ENCODE assay signal across 29 mouse cellular contexts in genomic region chr1:137280391-137281386, GRCm38 (mm10).
DNase-seq lines count a peak whose midpoint lies in the region; ATAC-seq lines count a peak whose summit lies in the region.
"Had no signal": no experiment of that assay in that cellular context is flagged by ENCODE, and none has a peak within 500 bp of the region (broad histone marks: within the 10 kb centered on the region; RNA-seq: fewer than 3 reads in every experiment).

No protein-coding gene starts in this region.

- H3K9me3 ChIP-seq in kidney, embryonic 16.5 days (ENCODE audit: low read length): peaks cover 7% of the 10 kb centered on the region
- H3K9me3 ChIP-seq in lung, embryonic 15.5 days: no peaks in the 10 kb centered on the region
- no peaks in the 10 kb centered on the region for H3K9me3 ChIP-seq in forebrain, embryonic 14.5 days (replicated peaks; ENCODE audit: control insufficient read depth, low read length)
- H3K9me3 ChIP-seq: forebrain, embryonic 15.5 days; hindbrain, embryonic 13.5 days; limb, embryonic 10.5 days; limb, embryonic 15.5 days; midbrain, embryonic 12.5 days; neural tube, embryonic 12.5 days had no signal

- H3K27me3 ChIP-seq in kidney, embryonic 16.5 days (ENCODE audit: insufficient read depth, low read length): no peaks in the 10 kb centered on the region
- no peaks in the 10 kb centered on the region for H3K27me3 ChIP-seq in lung, embryonic 15.5 days
- H3K27me3 ChIP-seq in forebrain, embryonic 14.5 days (replicated peaks; ENCODE audit: control insufficient read depth, insufficient read depth, low read length): no peaks in the 10 kb centered on the region
- H3K27me3 ChIP-seq: forebrain, embryonic 15.5 days; hindbrain, embryonic 13.5 days; limb, embryonic 15.5 days; midbrain, embryonic 12.5 days; neural tube, embryonic 12.5 days had no signal

- 65% methylated on average over 10 of the region's 10 CpGs for WGBS in kidney, embryonic 16.5 days
- 49% methylated on average over 10 of the region's 10 CpGs for WGBS in lung, embryonic 15.5 days
- WGBS in forebrain, embryonic 14.5 days: 56% methylated on average over 10 of the region's 10 CpGs

- no peak overlapping the region for H3K4me3 ChIP-seq in kidney, embryonic 16.5 days (ENCODE audit: low read length)
- no peak overlapping the region for H3K4me3 ChIP-seq in lung, embryonic 15.5 days
- H3K4me3 ChIP-seq in forebrain, embryonic 14.5 days (ENCODE audit: low read depth, low read length): no peak overlapping the region
- H3K4me3 ChIP-seq: forebrain, embryonic 15.5 days; hindbrain, embryonic 13.5 days; limb, embryonic 10.5 days; limb, embryonic 15.5 days; midbrain, embryonic 12.5 days; myocyte; neural tube, embryonic 12.5 days had no signal

- no peaks in the 10 kb centered on the region for H3K4me1 ChIP-seq in kidney, embryonic 16.5 days (ENCODE audit: insufficient read depth, low read length)
- 0 out of 2 replicates have a peak, but pooled peaks cover 9% of the 10 kb centered on the region for H3K4me1 ChIP-seq in lung, embryonic 15.5 days
- H3K4me1 ChIP-seq in forebrain, embryonic 14.5 days (ENCODE audit: control insufficient read depth, insufficient read depth, low read length): no peaks in the 10 kb centered on the region
- H3K4me1 ChIP-seq: forebrain, embryonic 15.5 days; hindbrain, embryonic 13.5 days; midbrain, embryonic 12.5 days; neural tube, embryonic 12.5 days had no signal

- no peak overlapping the region for H3K4me2 ChIP-seq in kidney, embryonic 16.5 days (replicated peaks; ENCODE audit: low read depth, low read length)
- H3K4me2 ChIP-seq in lung, embryonic 15.5 days: no peak overlapping the region
- H3K4me2 ChIP-seq in forebrain, embryonic 14.5 days (ENCODE audit: low read length): no peak overlapping the region
- H3K4me2 ChIP-seq: forebrain, embryonic 15.5 days; heart, embryonic 11.5 days; hindbrain, embryonic 13.5 days; limb, embryonic 15.5 days; midbrain, embryonic 12.5 days; neural tube, embryonic 12.5 days had no signal

- no peak overlapping the region for H3K9ac ChIP-seq in kidney, embryonic 16.5 days (replicated peaks; ENCODE audit: low read length)
- H3K9ac ChIP-seq in lung, embryonic 15.5 days: no peak overlapping the region
- H3K9ac ChIP-seq in forebrain, embryonic 14.5 days (ENCODE audit: low read length): no peak overlapping the region
- H3K9ac ChIP-seq: forebrain, embryonic 15.5 days; hindbrain, embryonic 13.5 days; limb, embryonic 15.5 days; midbrain, embryonic 12.5 days; neural tube, embryonic 12.5 days had no signal

- DNase-seq in kidney, postnatal 14 days: no peak
- no peak for DNase-seq in lung, postnatal 4 days
- DNase-seq in lung, postnatal 25 days (ENCODE audit: low spot score): peak; percentile 18
- DNase-seq in layer of hippocampus, adult 11-12 months (ENCODE audit: low spot score): no peak
- no peak for DNase-seq in forebrain, embryonic 14.5 days (ENCODE audit: low spot score)
- DNase-seq: adrenal gland, adult 2 months; adrenal gland, postnatal 36 days; cerebellum, adult 18-20 months; cerebellum, postnatal 10 days; gastrocnemius, postnatal 25 days; heart, adult 18-20 months; heart, postnatal 4 days; layer of hippocampus, adult 9-11 months; right cerebral cortex, adult 18-20 months; spleen, adult 18-20 months; thymus, adult 18-20 months; thymus, postnatal 25 days had no signal

- ATAC-seq in kidney, embryonic 16.5 days (ENCODE audit: low FRiP score, low TSS enrichment): peak; percentile 54
- no peak for ATAC-seq in lung, embryonic 15.5 days (ENCODE audit: borderline replicate concordance, extremely low read depth, low FRiP score, low TSS enrichment)
- ATAC-seq in forebrain, embryonic 14.5 days: no peak
- ATAC-seq: CD4-positive, CD25-positive, alpha-beta regulatory T cell, adult 4 months; forebrain, embryonic 15.5 days; intestine, embryonic 16.5 days had no signal

- 0 out of 2 replicates have a peak overlapping the region, but pooled peaks have one; percentile 16 for H3K27ac ChIP-seq in kidney, embryonic 16.5 days (ENCODE audit: low read length)
- H3K27ac ChIP-seq in lung, embryonic 15.5 days: peak overlapping the region; percentile 15; the same call in 1 of the 2 replicates
- H3K27ac ChIP-seq in forebrain, embryonic 14.5 days (ENCODE audit: low read depth, low read length): no peak overlapping the region
- H3K27ac ChIP-seq: forebrain, embryonic 15.5 days; hindbrain, embryonic 13.5 days; limb, embryonic 10.5 days; limb, embryonic 15.5 days; midbrain, embryonic 12.5 days; neural tube, embryonic 12.5 days had no signal

- H3K36me3 ChIP-seq in kidney, embryonic 16.5 days (ENCODE audit: insufficient read depth, low read length): no peaks in the 10 kb centered on the region
- no peaks in the 10 kb centered on the region for H3K36me3 ChIP-seq in lung, embryonic 15.5 days
- H3K36me3 ChIP-seq in forebrain, embryonic 14.5 days (ENCODE audit: control insufficient read depth, insufficient read depth, low read length): no peaks in the 10 kb centered on the region
- H3K36me3 ChIP-seq: forebrain, embryonic 15.5 days; hindbrain, embryonic 13.5 days; limb, embryonic 10.5 days; limb, embryonic 15.5 days; midbrain, embryonic 12.5 days; neural tube, embryonic 12.5 days had no signal
